Mouse (Mus musculus): Measurements from ENCODE around the gene Ehd3.
"Not testable (repeated sequence)": the region's sequence is repeated elsewhere in the genome, so short reads cannot be mapped to it uniquely, and the experiment has no call there.

The Ehd3 gene

DNA sequence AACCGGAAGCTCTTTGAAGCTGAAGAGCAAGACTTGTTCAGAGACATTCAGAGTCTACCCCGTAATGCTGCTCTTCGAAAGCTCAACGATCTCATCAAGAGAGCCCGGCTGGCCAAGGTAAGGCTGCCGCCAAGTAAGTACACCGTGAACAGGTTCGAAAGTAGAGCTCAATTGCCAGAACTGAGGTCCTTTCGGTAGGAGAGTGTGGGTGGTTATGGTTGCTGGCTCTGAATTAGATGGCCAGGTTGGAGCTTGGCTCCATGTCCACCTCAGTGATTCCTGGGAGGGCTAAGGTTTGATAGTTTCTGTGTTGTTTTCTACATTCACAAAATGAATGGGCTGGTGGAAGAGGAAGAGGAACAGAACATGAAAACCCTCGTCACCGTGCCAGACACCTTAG is 23.5 kb downstream of the Ehd3 start:
- DNase-seq: no peak

DNA sequence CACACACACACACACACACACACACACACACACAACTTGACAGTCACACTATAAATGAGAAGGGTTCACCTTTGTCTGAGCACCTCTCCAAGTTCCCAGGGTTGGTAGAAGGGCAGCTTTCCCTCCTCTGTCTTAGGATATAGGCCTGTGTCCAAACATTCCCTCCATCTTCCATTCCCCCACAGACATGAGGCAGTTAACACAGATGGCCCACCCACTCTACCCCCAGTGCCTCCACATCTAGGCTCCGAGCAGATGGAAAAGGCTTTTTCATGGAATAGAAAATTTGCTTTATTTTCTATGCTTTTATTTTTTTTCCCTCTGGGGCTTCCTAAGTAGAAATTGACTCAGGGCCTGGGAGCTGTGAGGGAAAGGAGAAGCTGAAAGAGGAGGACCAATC is 26.6 kb downstream of the Ehd3 start:
- DNase-seq: no peak

- no peak for DNase-seq
Measured at GRCm38 (mm10) chr17:73831427-73831826, 27.5 kb downstream of the Ehd3 start.

DNA sequence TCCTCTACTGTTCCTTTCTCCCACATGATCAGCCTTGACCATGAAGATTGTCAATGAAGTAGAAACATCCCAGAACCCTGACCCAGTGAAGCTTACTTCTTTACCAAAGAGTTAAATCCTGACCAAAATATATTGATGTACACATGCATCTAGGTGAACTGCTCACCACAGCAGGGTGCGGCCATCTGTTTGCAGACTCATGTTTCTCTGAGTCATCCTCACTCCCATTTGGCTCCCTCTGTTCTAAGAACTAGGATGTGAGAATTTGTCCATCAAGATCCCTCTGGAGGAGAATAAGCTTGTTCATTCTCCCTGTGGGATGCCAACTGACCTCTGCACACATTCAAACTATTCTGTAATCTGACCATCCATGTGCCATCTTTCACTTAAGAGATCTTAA is 29.0 kb downstream of the Ehd3 start:
- DNase-seq: no peak

- no peak for DNase-seq
Measured at GRCm38 (mm10) chr17:73833474-73833873, 29.5 kb downstream of the Ehd3 start.

- DNase-seq: no peak
Measured at GRCm38 (mm10) chr17:73836601-73837000, 32.7 kb downstream of the Ehd3 start.

DNA sequence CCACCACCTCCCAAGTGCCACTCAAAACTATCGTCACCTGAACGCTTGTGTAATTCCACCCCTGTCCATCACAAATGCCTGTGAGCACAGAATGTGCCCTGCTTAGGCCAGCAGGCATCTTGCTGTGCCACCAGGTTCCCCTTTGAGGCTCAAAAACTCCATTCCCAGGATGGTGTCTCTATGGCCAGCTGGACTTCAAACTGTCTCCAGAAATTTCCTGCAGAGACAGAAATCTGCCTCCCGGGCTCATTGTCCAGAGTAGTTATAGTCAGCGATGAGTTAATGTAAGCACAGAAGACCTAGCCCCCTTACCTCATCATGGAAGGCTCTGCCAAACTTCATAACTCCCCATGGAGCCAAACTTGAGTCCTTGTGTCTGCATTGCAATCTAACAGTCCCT is 33.3 kb downstream of the Ehd3 start:
- DNase-seq: no peak

- DNase-seq: no peak
Measured at GRCm38 (mm10) chr17:73839086-73839835, 35.3 kb downstream of the Ehd3 start.

- DNase-seq: not testable (repeated sequence)
Measured at GRCm38 (mm10) chr17:73839876-73840275, 35.9 kb downstream of the Ehd3 start.

- DNase-seq: no peak
Measured at GRCm38 (mm10) chr17:73842963-73843362, 39.0 kb downstream of the Ehd3 start.

DNA sequence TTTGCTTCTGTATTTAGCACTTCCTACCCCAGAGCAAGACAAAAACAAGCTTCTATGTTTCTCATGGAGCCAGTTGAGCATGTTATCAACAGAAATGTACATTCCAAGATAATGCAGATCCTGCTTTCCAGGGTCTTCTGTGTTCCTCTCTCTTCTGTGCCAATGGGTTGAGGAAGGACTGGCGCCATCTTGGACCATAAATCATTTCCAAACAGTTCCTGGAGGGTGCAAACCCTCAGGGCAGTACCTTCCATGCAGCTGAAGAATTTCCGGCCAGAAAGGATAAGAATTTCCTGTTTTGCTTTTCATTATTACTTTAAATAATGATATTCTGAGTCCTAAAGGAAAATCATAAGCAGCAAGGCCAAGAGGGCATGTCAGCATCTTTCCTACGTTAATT is 41.7 kb downstream of the Ehd3 start:
- DNase-seq: no peak

DNA sequence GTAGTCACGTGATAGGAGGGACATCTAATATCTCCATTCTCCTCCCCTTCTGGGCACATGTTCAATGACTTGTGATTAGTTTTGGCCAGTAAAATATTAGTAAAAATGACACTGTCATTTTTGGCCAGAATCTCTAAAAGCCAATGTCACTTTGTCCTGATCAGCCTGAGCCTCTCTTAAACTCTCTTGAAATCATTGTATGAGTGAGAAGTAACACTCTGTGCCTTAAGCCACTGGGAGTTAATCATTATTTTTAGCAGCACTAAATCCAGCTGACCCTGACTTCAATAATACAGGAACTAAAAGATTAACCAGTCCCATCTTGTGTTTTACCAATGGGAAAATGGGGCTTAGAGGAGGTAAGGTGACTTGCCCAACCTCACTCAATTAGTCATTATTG is 43.5 kb downstream of the Ehd3 start:
- DNase-seq: no peak

DNA sequence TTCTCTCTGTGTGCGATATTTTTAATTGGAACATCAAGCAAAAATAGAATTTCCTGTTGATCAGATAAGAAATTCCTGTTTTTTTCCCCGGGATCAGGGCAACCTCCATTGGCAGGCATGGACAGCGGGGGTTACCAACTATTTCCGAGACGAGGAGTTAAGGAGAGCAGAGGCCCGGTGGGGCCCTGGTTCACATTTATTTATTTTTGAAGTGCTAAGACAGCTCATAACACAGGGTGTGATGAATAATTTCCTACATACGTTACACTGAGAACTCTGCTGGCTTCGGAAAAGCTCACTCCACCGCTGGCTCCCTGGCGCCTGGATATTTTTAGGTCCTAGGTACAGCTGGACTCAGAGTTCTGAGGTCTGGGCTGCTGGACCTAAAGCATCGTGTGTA is 49.1 kb downstream of the Ehd3 start:
- DNase-seq: peak in 1 of 2 experiments; percentile 8

DNA sequence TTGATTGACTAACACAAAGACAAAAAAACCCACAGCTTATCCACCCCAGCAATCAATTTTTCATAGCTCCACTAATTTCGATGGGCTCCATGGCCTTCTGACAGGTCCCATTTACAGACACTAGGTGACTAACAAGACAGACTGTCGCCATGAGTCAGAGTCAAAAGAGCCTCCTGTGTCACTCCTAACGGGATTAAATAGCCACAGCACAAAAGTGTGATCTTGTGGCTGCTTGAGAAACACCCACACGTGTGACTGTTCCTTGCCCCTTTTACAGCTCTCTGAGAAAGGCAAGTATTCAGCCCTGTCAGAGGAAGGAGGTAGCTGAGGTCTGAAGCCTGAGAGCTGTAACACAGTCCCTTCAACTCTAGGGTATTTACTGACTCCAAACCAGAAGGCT is 49.8 kb downstream of the Ehd3 start:
- no peak for DNase-seq

DNA sequence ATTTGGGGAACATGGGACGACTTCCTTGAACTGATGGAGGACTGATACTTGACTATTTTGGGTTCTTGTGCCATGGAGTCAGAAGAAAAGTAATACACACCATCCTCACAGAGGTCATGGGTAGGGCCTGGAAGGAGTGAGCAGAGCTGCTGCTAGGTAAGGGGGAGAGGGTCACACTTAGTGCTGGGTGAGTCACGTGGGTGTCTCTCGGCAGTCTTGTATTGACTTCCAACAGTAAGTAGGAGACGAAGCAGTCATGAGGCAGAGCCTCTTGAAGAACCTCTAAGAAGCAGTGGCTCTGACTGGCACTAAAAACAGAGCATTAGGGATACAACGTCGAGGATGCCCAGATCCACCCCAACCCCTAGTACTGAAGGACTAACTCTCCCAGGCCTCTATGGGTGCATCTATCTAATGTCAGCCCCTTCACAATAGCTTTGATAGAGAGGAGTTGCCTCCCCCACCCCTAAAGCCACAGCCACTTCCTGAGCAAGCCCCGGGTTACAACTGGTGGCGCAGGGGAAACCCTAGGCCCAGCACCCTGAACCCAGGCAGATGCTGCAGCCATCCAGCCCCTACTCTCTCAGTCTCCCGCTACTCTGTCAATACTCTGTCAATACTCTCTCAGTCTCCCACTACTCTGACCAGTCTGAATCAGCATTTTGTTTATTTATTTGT is 65.2 kb downstream of the Ehd3 start:
- no peak for DNase-seq

GRCm38 (mm10) chr17:73870956-73871605 is 67.1 kb downstream of the Ehd3 start:
- DNase-seq: no peak

DNA sequence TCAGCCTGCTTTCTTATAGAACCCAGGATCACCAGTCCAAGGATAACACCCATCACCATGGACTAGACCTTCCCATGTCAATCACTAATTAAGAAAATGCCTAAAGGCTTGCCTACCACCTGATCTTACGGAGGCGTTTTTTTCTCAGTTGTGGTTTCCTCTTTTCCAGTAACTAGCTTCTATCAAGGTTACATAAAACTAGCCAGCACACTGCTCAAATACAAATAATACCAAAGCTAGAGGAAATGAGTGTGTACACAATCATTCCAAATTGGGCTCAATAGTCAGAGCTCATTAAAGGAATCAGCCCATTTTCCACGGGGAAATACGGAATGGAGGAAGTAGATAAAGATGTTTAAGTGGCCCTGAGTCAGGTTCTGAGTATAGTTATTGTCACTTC is 71.3 kb downstream of the Ehd3 start:
- DNase-seq: no peak

DNA sequence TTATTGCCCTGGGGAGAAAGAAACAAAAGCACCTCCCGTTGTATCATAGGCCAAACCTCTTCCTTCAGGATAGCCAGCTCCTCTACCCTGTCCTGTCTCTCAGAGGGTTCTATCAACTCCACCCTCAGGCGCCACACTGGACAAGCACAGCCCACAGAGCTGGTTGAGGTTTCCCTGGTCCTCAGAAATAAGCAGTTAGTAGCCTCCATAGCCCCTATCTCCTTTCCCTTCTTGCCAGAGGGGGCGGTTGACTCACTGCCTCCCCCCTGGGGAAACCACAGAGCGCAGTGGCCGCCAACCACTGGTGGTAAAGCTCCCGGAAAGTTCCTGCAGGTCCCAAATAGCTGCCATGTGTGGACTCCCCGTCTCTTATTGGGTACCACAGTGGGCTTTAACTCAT is 71.7 kb downstream of the Ehd3 start:
- DNase-seq: no peak

DNA sequence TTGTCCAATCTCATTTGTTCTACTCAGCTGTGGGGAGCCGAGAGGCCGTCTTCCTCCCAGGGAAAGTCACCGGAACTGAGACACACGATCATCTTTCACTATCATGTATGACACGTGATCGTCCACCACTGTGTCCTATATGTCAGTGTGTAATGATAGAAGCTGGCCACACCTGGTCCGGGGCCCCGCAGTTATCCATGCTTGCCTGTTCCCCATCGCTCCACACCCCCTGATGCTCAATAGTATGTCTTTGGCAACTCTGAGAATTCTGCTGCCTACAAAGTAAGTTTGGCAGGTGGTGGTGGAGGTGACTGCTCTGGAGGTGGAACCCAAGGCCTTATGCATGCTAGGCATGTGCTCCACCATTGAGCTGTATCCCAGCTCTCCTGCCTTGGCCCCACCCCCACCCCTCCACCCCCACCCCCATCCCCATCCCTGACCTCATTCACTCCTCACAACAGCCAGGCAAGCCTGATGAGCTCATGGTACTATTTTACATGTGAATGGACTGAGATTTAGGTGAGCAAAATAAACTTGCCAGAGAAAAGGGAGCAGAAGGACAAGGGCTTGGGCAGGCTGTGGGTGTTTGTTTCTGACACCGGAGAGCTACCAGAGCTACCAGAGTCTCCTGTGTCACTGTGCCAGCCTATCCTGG is 75.5 kb downstream of the Ehd3 start:
- no peak for DNase-seq

DNA sequence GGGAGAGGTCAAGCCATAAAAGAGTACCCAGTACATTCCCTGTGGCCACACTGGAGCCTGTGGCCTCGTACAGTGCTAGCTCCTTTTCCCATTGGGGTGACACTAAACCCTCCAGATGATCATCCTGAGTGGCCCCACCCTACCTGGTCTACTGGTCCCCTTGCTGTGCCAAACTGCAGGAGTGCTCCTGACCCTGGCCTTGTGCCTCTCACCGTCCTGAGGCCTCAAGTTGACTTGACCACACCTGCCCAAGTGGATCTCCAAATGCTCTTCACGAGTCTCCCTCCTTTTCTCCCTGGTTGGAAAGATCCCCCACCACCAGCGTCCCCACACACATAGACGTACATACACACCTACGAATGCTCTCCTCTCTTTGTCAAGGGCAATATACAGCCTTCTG is 76.4 kb downstream of the Ehd3 start:
- no peak for DNase-seq

GRCm38 (mm10) chr17:73881295-73881694 is 77.4 kb downstream of the Ehd3 start:
- no peak for DNase-seq

All from kidney, postnatal 4 days (tissue).